Comparison of ENCODE assay signal across 8 mouse cellular contexts in the genomic region with DNA sequence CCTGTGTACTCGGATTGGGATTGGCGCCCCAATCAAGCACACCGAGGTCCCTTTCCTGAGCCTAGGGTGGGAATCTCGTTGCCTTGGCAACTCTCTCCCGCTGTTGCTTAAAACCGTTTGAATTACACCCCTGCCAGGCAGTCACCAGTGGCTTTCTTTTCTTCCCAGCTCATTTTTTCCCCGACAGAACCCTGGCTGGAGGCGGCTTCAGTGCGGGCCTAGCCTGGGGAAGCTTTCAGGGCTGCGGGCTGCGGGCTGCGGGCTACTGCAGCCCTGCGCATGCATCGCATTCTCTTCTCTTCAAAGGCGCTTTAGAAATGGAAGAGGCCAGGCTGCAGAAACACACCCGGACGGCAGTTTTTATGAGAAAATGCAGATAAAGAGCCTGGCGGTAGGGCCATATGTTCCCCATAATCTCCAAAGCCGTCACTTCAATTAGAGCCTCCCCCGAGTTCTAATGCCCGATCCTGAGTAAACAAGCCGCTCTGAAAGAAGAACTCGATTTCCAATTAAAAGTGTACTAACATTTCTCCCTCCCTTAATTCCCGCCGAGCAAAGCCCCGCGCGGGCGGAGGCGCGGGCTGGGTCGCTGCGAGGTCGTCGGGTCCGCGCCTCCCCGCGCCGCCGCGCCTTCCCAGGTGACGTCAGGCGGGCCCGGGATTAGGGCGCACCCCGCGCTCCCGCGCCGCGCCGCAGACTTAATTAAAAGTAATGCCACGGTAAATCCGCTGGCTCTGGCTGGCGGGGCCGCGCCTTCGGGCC.
A peak's percentile ranks its signal among the peaks of the same experiment; 100 is the strongest.
DNase-seq lines count a peak whose midpoint lies in the region; ATAC-seq and TF ChIP-seq lines count a peak whose summit lies in the region.

No protein-coding gene starts in this region.

- intact Hi-C loops in gastrocnemius, adult 2 months (cut with DNase I), result no loop called here
- intact Hi-C loops in gastrocnemius, postnatal 36 days (cut with DNase I), result no loop called here

- ATAC-seq in forebrain, embryonic 11.5 days (replicated peaks; ENCODE audit: low FRiP score), result peak; percentile 87
- peak; percentile 84 for ATAC-seq in intestine, embryonic 15.5 days
- no peak for ATAC-seq in liver, embryonic 12.5 days

- no peak overlapping the region for H3K27ac ChIP-seq in gastrocnemius, adult 2 months
- peak overlapping the region; percentile 94 for H3K27ac ChIP-seq in forebrain, embryonic 11.5 days (ENCODE audit: low read depth, low read length)
- no peak overlapping the region for H3K27ac ChIP-seq in intestine, embryonic 15.5 days
- H3K27ac ChIP-seq in liver, embryonic 12.5 days, result no peak overlapping the region

- no peaks in the 10 kb centered on the region for H3K36me3 ChIP-seq in forebrain, embryonic 11.5 days (ENCODE audit: control insufficient read depth, insufficient read depth, low read length)
- H3K36me3 ChIP-seq in intestine, embryonic 15.5 days, result no peaks in the 10 kb centered on the region
- no peaks in the 10 kb centered on the region for H3K36me3 ChIP-seq in liver, embryonic 12.5 days

- H3K9me3 ChIP-seq in forebrain, embryonic 11.5 days (ENCODE audit: control insufficient read depth, low read length), result no peaks in the 10 kb centered on the region
- no peaks in the 10 kb centered on the region for H3K9me3 ChIP-seq in intestine, embryonic 15.5 days
- no peaks in the 10 kb centered on the region for H3K9me3 ChIP-seq in liver, embryonic 12.5 days (replicated peaks)

- H3K4me1 ChIP-seq in forebrain, embryonic 11.5 days (replicated peaks; ENCODE audit: control insufficient read depth, insufficient read depth, low read length), result peaks cover 4% of the 10 kb centered on the region; the same call in 1 of the 2 replicates
- no peaks in the 10 kb centered on the region; the same call in 1 of the 2 replicates for H3K4me1 ChIP-seq in intestine, embryonic 15.5 days (replicated peaks)
- H3K4me1 ChIP-seq in liver, embryonic 12.5 days, result peaks cover 3% of the 10 kb centered on the region; the same call in 1 of the 2 replicates

- under 1% methylated on average over 58 of the region's 59 CpGs for WGBS in forebrain, embryonic 11.5 days
- WGBS in intestine, embryonic 15.5 days, result under 1% methylated on average over 59 of the region's 59 CpGs
- 2% methylated on average over 59 of the region's 59 CpGs for WGBS in liver, embryonic 12.5 days (ENCODE audit: insufficient replicate concordance)

- peaks cover 2% of the 10 kb centered on the region; the same call in 1 of the 2 replicates for H3K27me3 ChIP-seq in forebrain, embryonic 11.5 days (ENCODE audit: control insufficient read depth, insufficient read depth, low read length)
- H3K27me3 ChIP-seq in intestine, embryonic 15.5 days (replicated peaks), result peaks cover 15% of the 10 kb centered on the region
- H3K27me3 ChIP-seq in liver, embryonic 12.5 days (replicated peaks), result peaks cover 60% of the 10 kb centered on the region

- TF ChIP-seq CTCF in gastrocnemius, adult 2 months (IDR thresholded peaks at IDR 0.05), result no peak

- H3K4me3 ChIP-seq in gastrocnemius, adult 2 months, result peak overlapping the region; percentile 69
- H3K4me3 ChIP-seq in forebrain, embryonic 11.5 days (ENCODE audit: low read depth, low read length), result peak overlapping the region; percentile 40
- peak overlapping the region; percentile 47 for H3K4me3 ChIP-seq in intestine, embryonic 15.5 days (replicated peaks)
- peak overlapping the region; percentile 49 for H3K4me3 ChIP-seq in liver, embryonic 12.5 days

- peak overlapping the region; percentile 61 for H3K9ac ChIP-seq in forebrain, embryonic 11.5 days (ENCODE audit: low read length)
- H3K9ac ChIP-seq in intestine, embryonic 15.5 days, result peak overlapping the region; percentile 20; the same call in 1 of the 2 replicates
- H3K9ac ChIP-seq in liver, embryonic 12.5 days, result no peak overlapping the region

- H3K4me2 ChIP-seq in forebrain, embryonic 11.5 days (ENCODE audit: low read depth, low read length, severe bottlenecking), result peak overlapping the region; percentile 69
- H3K4me2 ChIP-seq in intestine, embryonic 15.5 days (replicated peaks), result peak overlapping the region; percentile 91
- H3K4me2 ChIP-seq in liver, embryonic 12.5 days, result peak overlapping the region; percentile 69

- peak; percentile 34 for DNase-seq in gastrocnemius, adult 2 months
- no peak for DNase-seq in gastrocnemius, postnatal 36 days
- peak; percentile 82 for DNase-seq in R1 (ENCODE audit: low read depth, low spot score)
- DNase-seq in forebrain, embryonic 11.5 days (ENCODE audit: low spot score), result peak; percentile 85
- DNase-seq in right cerebral cortex, postnatal 4 days, result peak; percentile 53
- no peak for DNase-seq in thymus, postnatal 36 days

Comparison
In these comparisons a context has a peak if more than half of its experiments do, and no peak if none do; other contexts are left out.
1. DNase-seq: peak in gastrocnemius, adult 2 months (single experiment), R1 (single experiment), forebrain, embryonic 11.5 days (single experiment) and right cerebral cortex, postnatal 4 days (single experiment); none in gastrocnemius, postnatal 36 days (0 of 2) and thymus, postnatal 36 days (0 of 2).
2. Peak in every context shown above with its lines, with median percentiles within 50 percentile points of each other: H3K4me3 ChIP-seq and H3K4me2 ChIP-seq.